Mouse (Mus musculus): ENCODE measurements at regions not wholly inside any gene's neighbourhood (a gene's known extent, or its start where the extent isn't known, plus 50 kb on each side); places are given as distances from the start of the nearest gene placed in this dataset.
A peak's percentile ranks its signal among the peaks of the same experiment; 100 is the strongest.

DNA sequence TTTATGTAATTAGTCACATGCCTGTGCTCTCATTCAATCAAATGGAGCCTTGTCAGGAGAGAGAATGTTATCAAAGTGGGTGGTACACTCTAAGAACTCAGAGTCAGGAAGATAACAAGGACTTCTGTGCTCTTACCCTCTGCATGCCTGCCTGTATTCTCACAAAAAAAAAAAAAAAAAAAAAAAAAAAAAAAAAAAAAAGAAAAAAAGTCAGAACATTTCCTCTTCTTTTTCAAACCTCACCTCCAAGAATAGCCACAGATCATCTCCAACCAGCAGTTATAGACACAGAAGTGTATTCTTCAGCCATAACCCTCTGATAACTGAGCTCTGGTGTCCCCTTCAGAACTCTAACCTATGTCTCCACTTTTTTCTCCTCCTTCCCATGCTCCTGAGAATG is 77.5 kb downstream of the Abo start:
- H3K27me3 ChIP-seq (ENCODE audit: control insufficient read depth, insufficient read depth, low read length, poor library complexity, severe bottlenecking) = no peaks in the 10 kb centered on the region
- no peaks in the 10 kb centered on the region for H3K36me3 ChIP-seq (ENCODE audit: control insufficient read depth, insufficient read depth, low read length, poor library complexity, severe bottlenecking)
- no peak for DNase-seq (ENCODE audit: low read depth, low spot score)

GRCm38 (mm10) chr2:26777016-26777415 is 87.8 kb downstream of the Abo start:
- DNase-seq (ENCODE audit: low read depth, low spot score) = no peak
- Histone ChIP-seq H3K27me3 (ENCODE audit: control insufficient read depth, insufficient read depth, low read length, poor library complexity, severe bottlenecking) (no peaks in the 10 kb centered on the region; the same call in 1 of the 2 replicates), H3K36me3 (ENCODE audit: control insufficient read depth, insufficient read depth, low read length, poor library complexity, severe bottlenecking) (no peaks in the 10 kb centered on the region)

DNA sequence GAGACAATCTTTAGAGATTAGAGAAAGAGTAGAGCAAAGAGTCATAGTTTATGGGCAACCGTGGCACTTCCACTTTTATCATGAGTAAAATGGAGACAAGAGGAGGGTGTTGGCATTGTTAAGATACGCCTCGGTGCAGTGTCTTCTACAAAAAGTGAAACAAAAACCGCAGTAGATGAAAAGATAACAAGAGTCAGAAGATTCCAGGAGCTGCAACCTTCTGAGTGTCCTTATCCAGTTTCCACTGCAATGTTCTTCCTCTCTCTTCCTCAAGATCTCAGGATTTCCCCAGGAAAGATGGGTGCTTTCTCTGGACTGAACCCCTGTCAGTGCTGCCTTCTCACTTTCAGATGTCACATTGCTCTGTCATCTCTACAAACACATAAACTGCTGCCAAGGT is 82.3 kb upstream of the Lcn4 start:
- Histone ChIP-seq H3K36me3 (ENCODE audit: control insufficient read depth, insufficient read depth, low read length, poor library complexity, severe bottlenecking) (no peaks in the 10 kb centered on the region), H3K27me3 (ENCODE audit: control insufficient read depth, insufficient read depth, low read length, poor library complexity, severe bottlenecking) (no peaks in the 10 kb centered on the region)
- DNase-seq (ENCODE audit: low read depth, low spot score) = no peak

DNA sequence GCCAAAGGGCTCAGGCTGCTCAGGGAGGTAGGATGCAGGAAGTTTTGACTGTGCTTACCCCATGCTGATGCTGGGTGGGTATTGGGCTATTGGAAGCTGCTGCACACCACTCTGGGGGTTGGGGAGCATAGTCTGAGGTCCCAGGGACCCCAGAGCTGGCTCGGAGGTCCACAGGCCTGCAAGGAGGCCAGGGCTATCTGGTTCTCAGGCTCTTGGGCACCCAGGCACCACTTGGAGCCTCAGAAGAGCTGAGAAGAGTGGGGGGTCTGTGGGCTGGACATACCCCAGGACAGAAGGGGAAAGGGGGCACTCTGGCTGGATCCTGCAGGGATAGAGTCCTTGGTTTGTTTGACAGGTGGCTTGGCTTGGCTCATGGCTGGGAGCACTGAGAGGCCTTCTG is 80.8 kb upstream of the Lcn4 start:
- H3K36me3 ChIP-seq (ENCODE audit: control insufficient read depth, insufficient read depth, low read length, poor library complexity, severe bottlenecking) = no peaks in the 10 kb centered on the region
- no peak for DNase-seq (ENCODE audit: low read depth, low spot score)
- H3K27me3 ChIP-seq (ENCODE audit: control insufficient read depth, insufficient read depth, low read length, poor library complexity, severe bottlenecking) = no peaks in the 10 kb centered on the region

- peak; percentile 16 for DNase-seq (ENCODE audit: low read depth, low spot score)
- no peaks in the 10 kb centered on the region for H3K27me3 ChIP-seq (ENCODE audit: control insufficient read depth, insufficient read depth, low read length, poor library complexity, severe bottlenecking)
- H3K36me3 ChIP-seq (ENCODE audit: control insufficient read depth, insufficient read depth, low read length, poor library complexity, severe bottlenecking) = no peaks in the 10 kb centered on the region
Observed at GRCm38 (mm10) chr2:26744341-26744740, 73.3 kb upstream of the Lcn4 start.

DNA sequence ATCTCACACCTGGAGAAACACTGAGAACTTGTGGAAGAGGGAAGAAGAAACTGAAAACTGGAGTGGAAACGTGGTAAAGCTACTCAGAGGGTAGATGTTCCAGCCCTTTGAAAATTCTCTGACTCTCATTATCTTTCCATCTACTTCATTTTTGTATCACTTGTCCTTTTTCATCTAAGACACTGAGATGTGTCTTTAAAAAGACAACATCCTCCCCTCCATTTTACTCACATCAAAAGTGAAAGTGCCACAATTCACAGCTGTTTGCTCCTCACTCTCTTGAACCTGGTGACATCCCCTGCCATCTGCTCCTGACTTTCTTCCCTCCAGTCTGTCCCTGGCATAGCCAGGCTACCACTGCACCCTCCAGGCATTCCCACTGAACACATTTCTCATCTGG is 67.8 kb upstream of the Lcn4 start:
- no peak for DNase-seq (ENCODE audit: low read depth, low spot score)
- Histone ChIP-seq H3K36me3 (ENCODE audit: control insufficient read depth, insufficient read depth, low read length, poor library complexity, severe bottlenecking) (no peaks in the 10 kb centered on the region), H3K27me3 (ENCODE audit: control insufficient read depth, insufficient read depth, low read length, poor library complexity, severe bottlenecking) (no peaks in the 10 kb centered on the region)

GRCm38 (mm10) chr2:26737725-26738124 is 66.6 kb upstream of the Lcn4 start:
- no peak for DNase-seq (ENCODE audit: low read depth, low spot score)
- Histone ChIP-seq H3K27me3 (ENCODE audit: control insufficient read depth, insufficient read depth, low read length, poor library complexity, severe bottlenecking) (no peaks in the 10 kb centered on the region), H3K36me3 (ENCODE audit: control insufficient read depth, insufficient read depth, low read length, poor library complexity, severe bottlenecking) (no peaks in the 10 kb centered on the region)
